Mouse (Mus musculus) T-helper 17 cell (primary cell): ENCODE measurements around the gene Fam3c.
"Not testable (repeated sequence)": the region's sequence is repeated elsewhere in the genome, so short reads cannot be mapped to it uniquely, and the experiment has no call there.

Source experiments
- in situ Hi-C, 2 experiments: fragments of 300-600 bp; cut with MboI, MseI; formaldehyde crosslinking; loops; 1 replicate in 1 of 2; 2 replicates in 1 of 2; pipeline ENCODE4 v1.15.1; 2025; ENCODE audit warnings: high pct_unique_total_duplicates in 2 of 2

Fam3c gene

DNA sequence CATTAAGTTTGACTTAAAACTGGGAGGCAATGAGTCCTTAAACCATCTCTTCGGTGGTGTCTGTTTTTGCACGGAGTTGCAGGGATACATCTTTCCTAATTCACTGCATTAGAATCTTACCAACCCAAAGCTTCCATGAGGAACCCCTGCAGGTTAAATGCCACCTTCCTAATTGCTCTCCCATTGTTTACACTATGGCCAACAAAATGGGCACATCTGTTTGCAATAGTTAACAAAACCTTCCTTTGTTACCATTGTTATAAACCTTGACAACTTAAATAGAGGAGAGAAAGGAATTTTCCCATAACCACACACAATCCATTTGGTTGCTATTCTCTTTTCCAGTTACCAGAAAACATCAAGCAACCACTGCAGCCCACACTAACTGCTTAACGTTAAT is 62.1 kb downstream of the Fam3c start:
- in situ Hi-C loops, result no loop called here

DNA sequence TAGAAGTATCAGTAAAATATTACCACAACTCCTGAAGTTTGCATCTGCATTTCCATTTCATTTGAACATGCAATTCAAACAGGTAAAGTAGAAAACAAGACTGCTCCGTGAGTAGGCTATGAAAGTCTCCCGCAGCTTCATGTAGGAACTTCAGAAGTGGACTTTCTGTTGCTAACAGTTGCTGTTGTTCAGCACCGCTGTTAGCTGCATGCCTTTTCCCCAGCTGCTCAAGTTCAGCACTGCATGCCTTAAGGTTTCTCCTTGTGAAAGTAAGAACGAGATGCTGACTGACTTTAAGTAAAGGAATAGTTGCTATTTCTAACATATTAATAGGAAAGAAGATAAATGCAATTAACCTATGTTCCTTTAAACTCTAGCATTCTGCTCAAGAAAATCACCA is 64.0 kb downstream of the Fam3c start:
- in situ Hi-C loops, result no loop called here

DNA sequence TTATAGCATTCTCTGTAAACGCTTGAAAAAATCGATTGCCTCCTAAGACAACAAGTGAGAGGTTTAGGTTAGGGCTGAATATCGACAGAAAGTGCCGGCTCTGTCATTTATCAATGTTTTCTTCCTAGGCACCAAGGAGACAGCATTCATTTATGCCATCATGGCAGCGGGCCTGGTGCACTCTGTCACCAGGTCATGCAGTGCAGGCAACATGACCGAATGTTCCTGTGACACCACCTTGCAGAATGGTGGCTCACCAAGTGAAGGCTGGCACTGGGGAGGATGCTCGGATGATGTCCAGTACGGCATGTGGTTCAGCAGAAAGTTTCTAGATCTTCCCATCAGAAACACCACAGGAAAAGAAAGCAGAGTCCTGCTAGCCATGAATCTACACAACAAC is 65.3 kb downstream of the Fam3c start:
- in situ Hi-C loops, result no loop called here

DNA sequence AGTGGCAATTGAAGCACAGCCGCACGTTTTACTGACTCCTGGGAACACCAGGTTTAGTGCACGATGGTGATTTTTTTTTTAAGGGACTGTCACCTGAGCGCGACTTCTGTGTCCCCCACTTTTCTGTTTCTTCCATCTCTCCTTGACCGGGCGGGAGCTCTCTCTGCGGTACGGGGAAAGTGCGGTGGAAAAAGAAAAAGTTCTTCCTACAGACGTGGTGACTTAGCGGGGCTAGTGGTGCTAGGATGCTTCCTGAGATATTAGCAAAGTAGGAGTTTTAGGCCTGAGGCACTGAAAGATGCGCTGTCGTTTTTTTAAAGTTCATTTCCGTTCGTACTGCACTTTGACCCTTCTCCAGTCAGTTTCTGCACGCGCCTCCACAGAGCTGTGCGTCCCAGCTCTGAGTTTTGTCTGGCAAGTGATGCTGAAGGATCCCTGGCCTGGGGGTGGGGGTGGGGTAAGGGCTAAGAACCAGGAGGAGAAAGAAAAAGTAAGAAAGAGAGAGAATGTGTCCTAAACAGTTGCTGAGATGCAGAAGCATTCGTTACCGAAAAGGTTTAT is 66.5 kb downstream of the Fam3c start:
- in situ Hi-C loops, result no loop called here

DNA sequence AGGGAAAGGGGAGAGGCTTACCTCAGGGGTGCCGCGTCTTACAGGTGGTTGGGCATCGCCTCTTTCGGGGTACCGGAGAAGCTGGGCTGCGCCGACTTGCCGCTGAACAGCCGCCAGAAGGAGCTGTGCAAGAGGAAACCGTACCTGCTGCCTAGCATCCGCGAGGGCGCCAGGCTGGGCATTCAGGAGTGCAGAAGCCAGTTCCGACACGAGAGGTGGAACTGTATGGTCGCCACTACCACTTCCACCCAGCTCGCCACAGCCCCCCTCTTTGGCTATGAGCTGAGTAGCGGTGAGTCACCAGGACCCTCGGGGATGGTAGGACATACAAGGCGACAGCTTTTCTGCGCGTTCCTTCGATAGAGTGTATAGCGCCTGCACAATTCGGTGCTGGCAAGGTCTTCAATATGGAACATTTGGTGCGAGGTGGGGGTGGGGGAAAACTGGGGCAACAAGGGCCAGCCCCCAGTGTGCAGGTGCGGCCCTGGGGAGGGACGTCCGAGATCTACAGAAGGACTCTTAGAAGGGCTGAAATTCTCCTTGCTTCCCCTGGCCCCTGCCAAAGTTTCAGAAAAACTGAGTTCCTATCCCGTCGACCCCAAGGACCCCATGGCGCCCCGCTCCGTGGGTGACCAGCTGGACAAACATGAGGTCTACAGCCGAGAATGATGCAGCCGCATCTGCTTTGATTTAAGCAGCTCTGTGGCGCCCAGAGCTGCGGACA is 67.1 kb downstream of the Fam3c start:
- in situ Hi-C loops, result no loop called here

DNA sequence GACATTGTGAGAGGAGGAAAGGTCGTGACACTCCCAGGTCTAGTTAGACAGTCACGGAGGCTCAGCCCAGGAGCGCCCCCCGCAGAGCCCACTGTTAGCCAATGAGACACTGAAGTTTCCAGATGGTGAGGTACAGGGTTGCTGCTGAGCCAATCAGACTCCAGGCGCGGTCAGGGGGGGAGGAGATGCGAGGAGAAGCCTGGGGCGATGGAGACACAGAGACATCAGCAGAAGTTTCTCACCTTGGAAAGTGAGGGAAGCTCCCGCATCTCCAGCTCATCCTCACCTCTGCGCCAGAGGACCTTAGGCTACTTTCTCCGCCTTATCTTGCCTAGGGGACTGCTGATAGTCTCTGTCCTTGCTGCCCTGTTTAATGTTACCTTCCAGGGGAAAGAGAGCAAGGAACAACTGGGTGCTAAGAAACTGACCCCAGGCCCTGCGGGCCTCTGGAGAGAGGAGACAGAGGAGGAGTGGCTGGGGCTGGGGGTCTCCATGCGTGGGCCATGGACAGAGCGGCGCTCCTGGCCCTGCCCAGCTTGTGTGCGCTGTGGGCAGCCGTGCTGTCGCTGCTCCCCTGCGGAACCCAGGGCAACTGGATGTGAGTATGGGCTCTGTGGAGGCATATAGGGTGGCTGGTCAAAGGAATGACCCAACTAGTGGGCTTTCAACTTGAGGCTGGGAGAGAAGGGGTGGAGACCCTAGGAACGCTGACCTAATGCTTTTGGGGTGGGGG is 67.9 kb downstream of the Fam3c start, which contains the start of gene Wnt16:
TSS of gene Wnt16 (plus strand) at position 224 of the 733 bp plus-strand sequence.
- in situ Hi-C loops, result no loop called here

DNA sequence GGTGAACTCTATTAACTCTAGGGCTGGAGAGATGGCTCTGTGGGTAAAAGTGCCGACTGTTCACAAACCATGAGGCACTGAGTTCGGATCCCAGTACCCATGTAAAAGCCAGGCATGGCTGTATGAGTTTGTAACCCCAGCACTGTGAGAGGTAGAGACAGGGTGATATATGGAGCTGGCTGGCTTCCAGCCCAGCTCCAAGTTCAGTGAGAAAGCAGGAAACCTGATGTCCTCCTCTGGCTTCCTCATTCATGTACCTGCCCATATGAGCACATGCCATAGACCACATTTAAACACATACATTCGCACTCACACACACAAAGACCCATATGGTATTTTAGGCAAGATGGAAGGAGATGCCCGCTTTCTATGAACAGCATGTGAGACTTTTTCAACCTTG is 73.6 kb downstream of the Fam3c start:
- in situ Hi-C loops, result no loop called here

DNA sequence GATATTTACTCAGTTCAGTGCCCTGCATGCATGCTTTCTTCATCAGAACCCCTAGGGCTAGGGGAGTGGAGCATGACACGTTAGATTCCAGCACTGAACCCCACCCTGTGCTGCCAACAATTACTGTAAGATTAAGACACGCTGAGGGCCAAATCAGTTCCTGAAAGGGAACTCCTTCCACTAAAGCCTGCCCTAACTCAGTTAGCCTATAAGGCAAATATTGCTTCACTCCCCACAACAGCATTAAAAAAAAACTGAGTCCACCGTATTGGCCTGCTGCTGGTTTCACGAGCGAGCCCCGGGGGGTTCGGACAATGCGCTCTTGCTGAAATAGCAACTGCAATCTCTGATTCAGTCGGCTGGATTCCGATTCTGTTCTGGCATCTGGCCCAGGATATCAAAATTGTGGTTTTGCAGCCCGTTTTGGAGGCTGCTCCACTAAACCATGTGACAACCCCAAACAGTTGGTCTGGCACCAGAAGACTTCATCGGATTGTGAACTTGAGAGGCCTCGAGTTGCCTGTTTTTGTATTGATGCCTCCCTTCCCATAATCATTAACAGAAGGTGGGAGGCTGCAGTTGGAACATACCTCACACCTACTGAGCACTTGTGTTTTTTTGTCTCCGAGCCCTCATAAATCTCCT is 75.7 kb downstream of the Fam3c start:
- in situ Hi-C loops, result no loop called here

DNA sequence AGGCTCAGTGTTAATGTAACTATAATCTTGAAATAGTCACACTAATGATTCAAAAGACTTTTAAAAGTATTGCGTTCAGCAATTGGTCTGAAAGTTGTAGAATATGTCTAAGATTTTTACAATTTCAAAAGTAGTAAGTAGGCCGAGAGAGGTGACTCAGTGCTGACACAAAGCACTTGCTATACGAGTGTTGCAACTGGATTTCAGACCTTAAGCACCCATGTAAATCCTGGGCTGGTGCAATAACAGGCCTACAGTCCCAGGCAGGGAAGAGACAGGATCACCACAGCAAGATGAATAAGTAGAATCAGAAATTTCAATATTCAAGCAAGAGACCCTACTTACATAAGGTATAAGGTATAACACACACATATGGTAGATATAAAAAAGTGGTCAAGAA is 78.1 kb downstream of the Fam3c start:
- in situ Hi-C loops, result no loop called here

DNA sequence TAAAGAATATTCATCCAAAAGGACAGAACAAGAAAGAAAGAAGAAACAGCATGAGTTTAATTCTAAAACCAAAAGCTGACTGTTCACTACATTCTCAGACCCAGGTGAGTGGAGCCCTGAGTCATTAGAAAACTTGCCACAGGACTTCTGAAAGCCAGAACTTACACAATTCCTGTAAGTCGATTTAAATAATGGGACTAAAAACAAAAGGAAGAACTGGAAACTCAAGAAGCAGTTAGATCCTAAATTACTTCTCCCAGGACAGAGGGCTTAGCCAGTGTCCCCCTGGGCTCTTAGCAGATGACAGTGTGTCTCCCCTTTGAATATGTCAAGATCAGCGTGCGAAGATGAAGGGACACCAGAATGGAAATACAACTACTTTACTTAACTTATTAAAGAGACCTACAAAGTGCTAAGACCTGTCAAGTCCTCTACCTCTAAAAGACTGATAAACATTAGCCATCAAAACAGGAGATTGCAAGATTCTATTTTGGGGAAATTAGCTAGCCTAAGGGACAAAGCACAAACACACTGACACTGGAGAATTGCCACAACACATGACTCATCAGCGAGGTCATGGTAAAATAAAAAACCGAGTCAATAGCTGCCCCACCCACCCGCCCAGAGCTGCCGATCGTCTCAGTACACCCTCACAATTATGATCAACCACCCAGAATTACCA is 86.1 kb downstream of the Fam3c start:
- in situ Hi-C loops, result no loop called here

DNA sequence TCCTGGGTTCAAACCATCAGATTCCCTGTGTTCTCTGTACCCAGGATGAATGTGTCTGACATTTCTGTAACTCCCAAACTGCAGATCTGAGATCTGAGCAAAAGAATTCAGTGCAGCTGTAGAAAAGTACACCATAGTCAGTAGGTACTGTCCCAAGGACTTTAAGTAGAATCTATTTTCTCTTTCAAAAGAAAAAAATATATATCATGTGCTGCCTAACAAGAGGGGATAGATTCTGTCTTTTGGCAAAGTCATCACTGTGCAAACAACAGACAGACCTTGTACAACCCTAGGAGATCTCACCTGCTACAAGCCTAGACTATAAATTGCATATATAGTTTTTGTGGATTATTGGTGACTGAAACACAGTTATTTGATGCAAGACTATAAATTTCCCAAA is 87.4 kb downstream of the Fam3c start:
- in situ Hi-C loops, result no loop called here

DNA sequence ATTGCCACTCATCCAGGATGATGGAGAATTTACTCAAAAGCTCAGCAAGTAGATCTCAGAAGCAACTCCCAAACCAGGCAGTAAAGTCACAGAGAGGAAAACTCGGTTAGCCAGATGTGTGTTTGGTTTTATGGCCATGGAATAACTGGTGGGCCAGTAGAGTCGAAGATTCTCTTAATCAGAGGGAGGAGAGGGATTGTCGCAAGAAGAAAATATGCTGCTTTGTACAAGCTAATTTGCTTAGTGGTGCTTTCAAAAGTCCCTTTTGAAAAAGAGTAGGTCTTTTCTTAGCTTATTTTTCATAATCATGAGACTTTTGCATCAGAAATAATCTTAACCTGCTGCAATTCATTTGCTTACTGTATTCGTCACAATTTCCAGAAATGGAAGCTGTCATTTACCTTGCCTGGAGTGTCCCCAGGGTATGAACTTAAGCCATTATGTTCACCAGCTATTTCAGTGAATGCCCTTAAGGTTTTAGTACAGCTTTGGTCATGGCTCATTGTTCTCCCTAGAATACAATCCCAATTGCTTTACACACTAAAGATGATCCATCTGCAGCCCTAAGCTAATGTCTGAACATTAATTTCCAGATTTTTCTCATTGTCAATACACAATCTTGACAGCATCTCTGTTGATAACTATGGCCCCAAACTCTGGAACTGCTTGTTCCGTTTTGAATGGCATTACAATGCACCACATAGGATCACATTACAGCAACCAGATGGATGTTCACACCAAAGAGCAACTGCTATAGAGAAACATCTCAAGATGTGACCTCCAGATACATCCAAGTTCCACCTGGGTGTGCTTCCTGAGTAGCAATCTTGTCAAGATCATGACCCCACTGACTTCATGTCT is 88.0 kb downstream of the Fam3c start:
- in situ Hi-C loops, result no loop called here

DNA sequence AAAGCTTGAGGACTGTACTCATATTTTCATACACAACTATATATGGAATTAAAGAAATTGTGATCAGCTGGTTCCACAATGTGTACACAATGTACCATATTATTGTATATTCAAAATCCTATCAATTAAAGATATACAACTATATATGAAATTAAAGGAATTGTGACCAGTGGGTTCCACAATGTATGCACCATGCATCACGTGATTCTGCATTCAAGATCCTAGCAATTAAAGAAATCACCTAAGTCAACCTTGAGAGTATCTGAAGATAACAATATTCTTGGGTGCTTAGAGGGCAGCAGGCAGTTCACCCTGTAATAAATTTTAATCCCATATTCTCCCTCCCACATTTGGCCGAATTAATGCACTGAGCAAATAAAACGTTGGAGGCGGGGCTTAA is 90.0 kb downstream of the Fam3c start:
- in situ Hi-C loops, result no loop called here

DNA sequence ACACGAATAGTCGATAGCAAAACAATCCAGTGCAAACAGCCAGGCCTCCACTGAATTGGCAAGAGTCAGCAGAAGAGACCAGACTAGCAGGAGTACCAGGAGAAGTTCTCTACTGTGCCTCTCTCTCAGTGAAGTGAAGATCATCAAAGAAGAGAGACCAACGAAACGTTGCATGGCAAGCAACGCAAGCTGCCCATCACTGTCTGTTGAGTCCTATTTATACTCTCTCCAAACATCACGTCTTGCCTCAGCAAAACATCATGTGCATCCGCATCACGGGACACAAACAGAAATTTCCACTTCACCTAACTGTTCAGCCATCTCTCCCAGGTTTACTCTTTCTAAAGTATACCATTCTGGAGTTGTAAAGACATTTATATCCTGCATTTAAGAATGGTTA is 91.9 kb downstream of the Fam3c start:
- in situ Hi-C loops, result not testable (repeated sequence)

DNA sequence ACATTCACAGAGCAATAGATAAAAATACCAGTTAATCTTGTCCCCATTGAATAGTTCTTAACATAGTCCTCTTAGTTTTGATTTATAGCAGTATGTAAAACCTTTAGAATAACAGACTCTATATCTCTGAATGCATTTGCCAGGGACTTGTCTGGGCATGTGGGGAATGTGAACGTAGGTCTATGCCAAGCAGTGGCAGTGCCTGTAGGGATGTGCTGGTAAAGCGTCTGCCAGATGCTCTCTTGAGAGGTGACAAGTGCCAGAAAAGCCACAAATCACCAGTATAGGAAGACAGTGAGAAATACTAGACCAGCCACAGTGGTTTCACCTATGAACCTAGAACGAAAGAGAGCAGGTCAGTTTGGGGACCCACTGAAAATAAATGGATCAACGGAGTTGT is 93.5 kb downstream of the Fam3c start:
- in situ Hi-C loops, result no loop called here

DNA sequence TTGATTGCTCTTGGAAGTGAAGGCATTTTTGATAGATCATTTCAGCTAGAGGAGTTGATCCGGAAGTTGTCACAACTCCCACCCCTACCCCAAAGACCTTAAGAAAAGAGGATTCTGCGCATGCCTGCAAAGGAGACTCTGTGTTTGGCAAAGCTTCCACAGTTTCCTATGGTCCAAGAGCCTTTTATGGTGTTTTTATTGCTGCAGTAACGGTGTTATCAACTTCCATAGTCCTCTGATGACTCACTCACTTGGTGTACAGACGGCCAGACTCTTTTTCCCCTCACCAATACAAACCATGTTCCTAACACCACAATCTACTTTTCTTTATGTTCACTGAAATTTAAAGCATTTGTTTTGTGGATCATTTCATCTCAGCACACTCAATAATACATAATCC is 97.3 kb downstream of the Fam3c start:
- in situ Hi-C loops, result no loop called here
